Mouse (Mus musculus) ES-Bruce4 (cell line): ENCODE measurements around the gene Opa3. TPM values are rescaled to one million over a fixed set of nuclear protein-coding genes. Genes with fewer than 3 reads are reported as not detected.

ENCODE experiments used
- H3K27ac ChIP-seq: 2 replicates; pipeline ENCODE4 v1.5.1; 2012; ENCODE audit warnings: low read length, inconsistent platforms; ENCODE audit not compliant: insufficient read depth
- H3K27me3 ChIP-seq: 2 replicates; pipeline ENCODE4 v1.6.1; 2012; ENCODE audit warnings: mild to moderate bottlenecking, low read length, inconsistent platforms; ENCODE audit not compliant: control insufficient read depth, poor library complexity, insufficient read depth, severe bottlenecking
- H3K36me3 ChIP-seq: 2 replicates; pipeline ENCODE4 v1.6.1; 2012; ENCODE audit warnings: inconsistent platforms, mild to moderate bottlenecking, low read length, moderate library complexity; ENCODE audit not compliant: control insufficient read depth, poor library complexity, insufficient read depth, severe bottlenecking
- H3K4me1 ChIP-seq: one replicate; pipeline ENCODE4 v1.8.1; 2011; ENCODE audit warnings: low read length; ENCODE audit not compliant: control insufficient read depth, insufficient read depth
- H3K4me3 ChIP-seq: 2 replicates; pipeline ENCODE4 v1.5.1; 2011; ENCODE audit warnings: low read depth, mild to moderate bottlenecking, low read length
- H3K9ac ChIP-seq: 2 replicates; pipeline ENCODE4 v1.6.1; 2012; ENCODE audit warnings: low read depth, mild to moderate bottlenecking, inconsistent platforms; ENCODE audit not compliant: poor library complexity, severe bottlenecking
- H3K9me3 ChIP-seq: replicated peaks from 2 replicates; pipeline ENCODE4 v1.6.1; 2012; ENCODE audit warnings: mild to moderate bottlenecking, low read length, inconsistent platforms; ENCODE audit not compliant: control insufficient read depth, poor library complexity, insufficient read depth, severe bottlenecking
- CTCF ChIP-seq: IDR thresholded peaks from one replicate; pipeline ENCODE4 v1.8.1; 2011; ENCODE audit warnings: low read depth, low read length
- EP300 ChIP-seq: IDR thresholded peaks from 2 replicates; pipeline ENCODE4 v1.6.1; 2011; ENCODE audit warnings: low read depth, low read length; ENCODE audit not compliant: insufficient read depth
- POLR2A ChIP-seq: IDR thresholded peaks from one replicate; pipeline ENCODE4 v1.8.1; 2011; ENCODE audit warnings: low read length; ENCODE audit not compliant: insufficient read depth
- polyA plus RNA-seq: library from polyadenylated mRNA; stranded (reverse); fragments of >200 nt; gene quantifications from 2 replicates; pipeline ENCODE4 v1.2.4, GENCODE M21; 2011; ENCODE audit warnings: low read depth; ENCODE audit not compliant: missing spikeins, insufficient read depth, insufficient read length

Gene Opa3
- polyA plus RNA-seq, 1 experiment: 22.3 TPM

DNA sequence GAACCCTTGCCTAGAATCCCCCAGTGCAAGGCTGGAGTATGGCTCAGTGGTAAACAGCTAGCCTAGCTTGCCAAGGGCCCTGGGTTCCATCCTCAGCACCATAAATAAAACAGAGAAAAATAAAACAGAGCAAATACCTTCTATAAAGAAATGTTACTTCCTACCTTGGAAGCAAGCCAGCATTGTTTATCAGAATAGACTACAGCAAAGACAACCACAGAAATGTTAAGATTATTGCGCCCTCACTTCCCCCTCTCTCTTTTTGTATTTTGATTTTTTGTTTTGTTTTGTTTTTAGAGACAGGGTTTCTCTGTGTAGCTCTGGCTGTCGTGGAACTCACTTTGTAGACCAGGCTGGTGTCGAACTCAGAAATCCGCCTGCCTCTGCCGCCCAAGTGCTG is 69.7 kb downstream of the Opa3 start:
- no peaks in the 10 kb centered on the region for H3K36me3 ChIP-seq
- no peak overlapping the region for H3K4me3 ChIP-seq
- H3K9ac ChIP-seq: no peak overlapping the region
- TF ChIP-seq CTCF (no peak), POLR2A (no peak), EP300 (no peak)
- no peak overlapping the region for H3K27ac ChIP-seq
- no peaks in the 10 kb centered on the region for H3K27me3 ChIP-seq
- no peaks in the 10 kb centered on the region for H3K9me3 ChIP-seq
- peaks cover 3% of the 10 kb centered on the region for H3K4me1 ChIP-seq

DNA sequence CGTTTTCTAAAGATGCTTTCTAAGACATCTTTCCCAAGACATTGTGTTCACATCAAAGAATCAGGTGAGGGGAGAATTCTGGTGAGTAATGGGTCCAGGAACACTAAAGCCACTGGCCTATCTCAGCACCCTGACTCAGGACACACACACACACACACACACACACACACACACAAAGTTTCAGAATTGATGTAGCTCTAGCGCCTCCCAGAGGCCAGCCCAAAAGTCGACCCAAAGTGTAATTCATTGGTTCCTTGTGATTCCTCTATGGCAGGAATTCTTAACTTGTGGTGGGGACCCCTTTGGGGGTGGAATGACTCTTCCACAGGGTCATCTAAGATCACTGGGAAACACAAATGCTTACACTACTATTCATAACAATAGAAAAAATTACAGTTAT is 71.1 kb downstream of the Opa3 start:
- Histone ChIP-seq H3K4me1 (no peaks in the 10 kb centered on the region), H3K4me3 (no peak overlapping the region), H3K27ac (no peak overlapping the region), H3K36me3 (no peaks in the 10 kb centered on the region), H3K27me3 (no peaks in the 10 kb centered on the region), H3K9me3 (no peaks in the 10 kb centered on the region), H3K9ac (no peak overlapping the region)
- TF ChIP-seq POLR2A (no peak), CTCF (peak; percentile 64), EP300 (no peak)

DNA sequence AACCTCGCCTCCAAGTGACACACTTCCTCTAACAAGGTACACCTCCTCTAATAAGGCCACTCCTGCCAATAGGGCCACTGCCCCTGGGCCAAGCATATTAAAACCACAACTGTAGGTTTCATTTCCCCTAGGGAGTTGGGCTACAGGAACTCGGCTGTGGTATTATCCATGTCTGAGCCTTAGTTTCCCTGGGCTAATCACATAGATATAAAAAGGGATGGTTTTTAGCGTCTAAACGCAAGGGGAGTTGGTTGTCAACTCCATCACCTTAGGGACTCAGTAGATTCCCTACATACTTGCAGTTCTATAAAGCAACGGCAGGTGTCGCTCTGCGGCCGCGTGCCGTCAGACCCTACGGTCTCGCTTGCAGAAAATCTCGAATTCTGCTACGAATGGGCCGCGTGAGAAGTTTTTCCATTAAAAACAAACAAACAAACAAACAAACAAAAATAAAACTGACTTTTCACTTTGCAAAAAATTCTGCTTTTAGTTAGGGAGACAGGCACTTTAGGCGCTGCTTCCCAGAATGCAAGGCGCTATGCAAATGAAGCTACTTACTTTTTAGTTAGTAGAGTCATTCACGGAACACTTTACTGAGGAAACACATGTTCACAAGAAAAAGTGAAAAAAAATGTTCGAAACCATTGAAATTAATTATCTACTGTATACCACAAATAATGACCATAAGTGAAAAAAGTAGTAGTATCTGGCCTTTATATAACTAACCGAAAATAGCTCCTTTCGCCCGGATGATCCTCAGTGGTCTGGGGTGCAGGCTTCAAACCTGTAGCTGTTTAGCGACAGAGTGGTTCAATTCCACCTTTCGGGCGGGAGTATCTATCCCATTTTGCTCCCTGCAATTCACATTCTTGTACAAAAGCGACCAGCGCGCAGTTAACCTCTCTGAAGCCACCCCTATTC is 72.6 kb downstream of the Opa3 start:
- no peaks in the 10 kb centered on the region for H3K9me3 ChIP-seq
- H3K36me3 ChIP-seq: no peaks in the 10 kb centered on the region
- peak overlapping the region; percentile 51 for H3K4me3 ChIP-seq
- H3K27ac ChIP-seq: no peak overlapping the region
- H3K9ac ChIP-seq: peak overlapping the region; percentile 21; the same call in 1 of the 2 replicates
- TF ChIP-seq POLR2A (no peak), CTCF (peak; percentile 94), EP300 (0 out of 2 replicates have a peak, but pooled peaks have one; percentile 13)
- peaks cover 1% of the 10 kb centered on the region for H3K4me1 ChIP-seq
- no peaks in the 10 kb centered on the region for H3K27me3 ChIP-seq

DNA sequence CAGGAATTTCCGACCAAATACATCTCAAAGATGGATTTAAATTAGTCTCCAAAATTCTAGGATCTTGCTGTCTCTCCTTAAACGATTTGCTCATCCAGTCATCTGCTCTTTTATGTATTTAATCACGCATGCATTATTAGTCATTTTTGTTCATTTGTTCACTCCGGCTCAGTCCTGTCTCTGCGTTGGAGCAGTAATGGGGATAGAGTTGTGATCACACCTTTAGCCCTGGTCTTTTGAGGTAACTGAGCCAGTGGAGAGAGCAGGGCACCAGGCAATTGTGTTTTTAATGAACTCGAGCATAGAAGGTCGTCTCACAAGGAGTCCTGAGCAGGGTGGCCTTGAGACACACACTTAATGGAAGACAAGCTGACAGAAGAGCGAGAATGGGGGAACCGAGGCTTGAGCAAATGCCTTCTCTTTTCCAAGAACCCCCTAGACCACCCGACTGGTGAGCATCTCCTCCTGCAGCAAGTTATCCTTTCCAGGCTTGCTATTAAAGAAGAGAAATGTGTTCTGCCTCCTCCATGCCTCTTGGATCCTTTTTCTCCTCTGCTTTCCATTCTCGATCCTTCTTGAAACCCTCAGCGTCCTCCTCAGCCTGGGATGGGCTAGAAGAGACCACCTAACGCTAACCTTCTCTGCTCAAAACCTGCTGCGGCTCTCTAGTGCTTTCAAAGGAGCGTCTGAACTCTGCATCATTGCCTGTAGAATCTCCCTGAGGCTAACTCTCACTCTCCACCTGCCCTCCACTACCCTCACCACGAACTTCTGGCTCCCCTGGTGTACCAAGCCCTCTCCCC is 73.5 kb downstream of the Opa3 start:
- Histone ChIP-seq H3K9ac (peak overlapping the region; percentile 21; the same call in 1 of the 2 replicates), H3K36me3 (no peaks in the 10 kb centered on the region), H3K27ac (no peak overlapping the region), H3K4me3 (peak overlapping the region; percentile 33), H3K9me3 (no peaks in the 10 kb centered on the region), H3K27me3 (no peaks in the 10 kb centered on the region), H3K4me1 (peaks cover 1% of the 10 kb centered on the region)
- no peak for TF ChIP-seq EP300
- TF ChIP-seq POLR2A: no peak
- no peak for TF ChIP-seq CTCF

DNA sequence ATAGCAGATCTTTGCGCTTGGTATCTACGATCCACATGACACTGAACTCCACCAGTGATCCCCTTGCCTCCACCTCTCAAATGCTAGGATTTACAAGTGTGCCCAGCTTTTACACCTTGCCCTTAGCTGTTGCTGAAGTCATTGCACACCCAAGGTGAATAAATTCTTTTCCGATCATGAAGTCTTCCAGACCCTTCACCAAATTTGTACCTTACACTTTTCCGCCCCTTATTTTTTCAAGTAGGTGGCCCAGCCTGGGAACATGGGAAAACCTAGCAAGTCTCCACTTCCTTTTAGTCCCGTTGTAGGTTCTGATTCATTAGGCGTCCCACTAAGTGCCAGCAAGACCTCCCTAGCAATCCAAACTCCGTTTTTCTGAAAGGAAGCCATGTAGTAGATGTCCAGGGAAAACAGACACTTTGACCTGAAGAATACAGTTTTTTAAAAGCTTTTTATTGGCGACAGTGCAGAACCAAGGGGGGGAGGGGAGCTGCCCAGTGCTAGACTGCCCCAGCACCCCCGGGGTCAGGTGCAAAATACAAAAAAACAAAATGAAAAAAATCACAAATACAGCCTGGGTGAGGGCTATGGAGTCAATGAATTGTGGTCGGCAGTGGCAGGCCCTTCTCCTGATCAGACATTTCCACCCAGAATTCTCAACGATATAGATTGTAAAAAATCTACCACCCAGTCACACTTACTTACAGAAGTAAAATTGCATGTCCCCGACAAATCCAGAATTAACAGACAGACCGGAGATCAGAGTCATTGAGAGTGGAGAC is 74.3 kb downstream of the Opa3 start:
- no peaks in the 10 kb centered on the region for H3K27me3 ChIP-seq

More for the DNA sequence above, 74.3 kb downstream of the Opa3 start:
- Histone ChIP-seq H3K9me3 (no peaks in the 10 kb centered on the region), H3K36me3 (no peaks in the 10 kb centered on the region), H3K9ac (no peak overlapping the region), H3K4me3 (no peak overlapping the region), H3K27ac (no peak overlapping the region), H3K4me1 (peaks cover 1% of the 10 kb centered on the region)
- TF ChIP-seq EP300 (no peak), POLR2A (no peak), CTCF (no peak)
